Mouse (Mus musculus) erythroblast, embryonic 14.5 days (primary cell): ENCODE results near the gene Idnk.
"Not testable (repeated sequence)": the region's sequence is repeated elsewhere in the genome, so short reads cannot be mapped to it uniquely, and the experiment has no call there.

Experiments
- GATA1 ChIP-seq: IDR thresholded peaks from 2 replicates; pipeline ENCODE4 v1.6.1; 2012; ENCODE audit warnings: low read length, inconsistent platforms, mixed read lengths
- TAL1 ChIP-seq: IDR thresholded peaks from 3 replicates; pipeline ENCODE4 v1.6.1; 2012; ENCODE audit warnings: low read length, inconsistent platforms, mixed read lengths

DNA sequence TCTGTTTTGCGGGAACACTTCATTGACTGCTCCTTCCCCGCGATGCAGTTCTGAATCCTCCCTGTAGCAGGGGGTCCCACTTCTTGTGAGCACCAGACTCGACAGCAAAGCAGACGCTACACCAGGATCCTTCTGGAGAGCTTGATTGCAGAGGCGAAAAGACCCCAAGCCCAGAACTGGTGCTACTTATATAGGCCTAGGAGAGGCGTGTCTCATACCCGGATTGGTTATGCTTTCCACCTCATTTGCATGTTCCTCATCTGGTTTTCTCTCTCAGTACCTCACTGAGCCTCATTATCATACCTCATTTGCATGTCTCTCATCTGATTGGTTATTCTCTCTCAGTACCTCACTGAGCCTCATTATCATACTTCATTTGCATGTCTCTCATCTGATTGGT is 10.8 kb upstream of the Idnk start:
- not testable (repeated sequence) for TF ChIP-seq TAL1, GATA1
